Mouse (Mus musculus) forebrain, embryonic 11.5 days (tissue): ENCODE measurements at regions not wholly inside any gene's neighbourhood (a gene's known extent, or its start where the extent isn't known, plus 50 kb on each side); places are given as distances from the start of the nearest gene placed in this dataset.

Experiments
- ATAC-seq: fragments of 200-750 bp; cut with Nextera tagmentation; replicated peaks from 2 replicates; pipeline ENCODE4 v1.8.0; 2017; ENCODE audit warnings: moderate TSS enrichment; ENCODE audit not compliant: low FRiP score
- DNase-seq: peaks from one replicate; pipeline ENCODE4 v3.0.0-alpha.2; 2017; ENCODE audit warnings: low spot score
- H3K27ac ChIP-seq: fragments of 300-500 bp; sonication (generic); 2 replicates; pipeline ENCODE4 v1.5.1; 2014; ENCODE audit warnings: low read depth, low read length
- H3K27me3 ChIP-seq: fragments of 300-500 bp; sonication (generic); 2 replicates; pipeline ENCODE4 v1.6.1; 2014; ENCODE audit warnings: mild to moderate bottlenecking, low read length, mixed read lengths; ENCODE audit not compliant: control insufficient read depth, insufficient read depth
- H3K36me3 ChIP-seq: fragments of 300-500 bp; sonication (generic); 2 replicates; pipeline ENCODE4 v1.6.1; 2014; ENCODE audit warnings: mild to moderate bottlenecking, low read length, moderate library complexity, mixed read lengths; ENCODE audit not compliant: control insufficient read depth, insufficient read depth
- H3K4me1 ChIP-seq: fragments of 300-500 bp; sonication (generic); replicated peaks from 2 replicates; pipeline ENCODE4 v1.6.1; 2014; ENCODE audit warnings: low read length, mixed read lengths; ENCODE audit not compliant: control insufficient read depth, insufficient read depth
- H3K4me2 ChIP-seq: fragments of 300-500 bp; sonication (generic); 2 replicates; pipeline ENCODE4 v1.6.1; 2014; ENCODE audit warnings: low read depth, mild to moderate bottlenecking, low read length, moderate library complexity, mixed read lengths; ENCODE audit not compliant: severe bottlenecking
- H3K4me3 ChIP-seq: fragments of 300-500 bp; sonication (generic); 2 replicates; pipeline ENCODE4 v1.5.1; 2014; ENCODE audit warnings: low read depth, low read length
- H3K9ac ChIP-seq: fragments of 300-500 bp; sonication (generic); 2 replicates; pipeline ENCODE4 v1.6.1; 2014; ENCODE audit warnings: low read length
- H3K9me3 ChIP-seq: fragments of 300-500 bp; sonication (generic); 2 replicates; pipeline ENCODE4 v1.6.1; 2016; ENCODE audit warnings: low read length, mixed read lengths; ENCODE audit not compliant: control insufficient read depth
- WGBS: fragments of 180-500 bp; shearing (Covaris S2); extraction: QIAGEN DNeasy Blood & Tissue Kit; methylation state at CpG from one replicate; pipeline ENCODE4 v1.1.7; 2014; 5-methylcytosine and 5-hydroxymethylcytosine counted together

DNA sequence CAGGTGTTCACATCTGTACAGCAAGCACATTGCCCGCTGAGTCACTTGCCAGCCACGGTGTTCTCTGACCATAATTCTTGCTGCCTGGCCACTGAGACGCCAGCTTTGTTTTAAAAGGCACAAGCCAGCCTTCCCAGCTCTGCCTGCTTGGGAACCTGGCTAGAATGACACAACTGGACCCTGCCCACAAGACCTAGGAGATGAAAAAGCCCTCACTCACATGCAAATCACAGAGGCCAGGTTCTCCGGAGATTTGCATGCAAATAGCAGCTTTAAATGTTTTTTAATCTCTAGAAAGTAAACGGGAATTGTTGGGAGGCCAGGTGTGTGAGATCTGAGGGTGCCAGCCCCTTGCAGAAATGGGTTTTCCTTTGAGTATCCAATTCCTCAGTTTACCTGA, 71.9 kb downstream of the 1810010D01Rik start:
- no peak overlapping the region for H3K9ac ChIP-seq
- H3K36me3 ChIP-seq, result no peaks in the 10 kb centered on the region
- DNase-seq, result no peak
- no peaks in the 10 kb centered on the region for H3K27me3 ChIP-seq
- WGBS, result 27% methylated on average over 5 of the region's 5 CpGs
- H3K4me1 ChIP-seq, result no peaks in the 10 kb centered on the region
- ATAC-seq, result no peak
- H3K4me2 ChIP-seq, result no peak overlapping the region
- no peaks in the 10 kb centered on the region; the same call in 1 of the 2 replicates for H3K9me3 ChIP-seq
- no peak overlapping the region for H3K27ac ChIP-seq
- H3K4me3 ChIP-seq, result no peak overlapping the region

GRCm38 (mm10) chr7:145132506-145132905, 75.4 kb downstream of the 1810010D01Rik start:
- no peak for DNase-seq
- WGBS, result 89% methylated on average over 5 of the region's 5 CpGs
- H3K9me3 ChIP-seq, result no peaks in the 10 kb centered on the region
- H3K27me3 ChIP-seq, result no peaks in the 10 kb centered on the region
- ATAC-seq, result no peak
- no peaks in the 10 kb centered on the region for H3K36me3 ChIP-seq
- peaks cover 4% of the 10 kb centered on the region for H3K4me1 ChIP-seq
- no peak overlapping the region for H3K9ac ChIP-seq
- H3K4me3 ChIP-seq, result no peak overlapping the region
- H3K27ac ChIP-seq, result no peak overlapping the region
- no peak overlapping the region for H3K4me2 ChIP-seq

GRCm38 (mm10) chr7:145131438-145132159, 76.3 kb downstream of the 1810010D01Rik start:
- 88% methylated on average over 8 of the region's 8 CpGs for WGBS

DNA sequence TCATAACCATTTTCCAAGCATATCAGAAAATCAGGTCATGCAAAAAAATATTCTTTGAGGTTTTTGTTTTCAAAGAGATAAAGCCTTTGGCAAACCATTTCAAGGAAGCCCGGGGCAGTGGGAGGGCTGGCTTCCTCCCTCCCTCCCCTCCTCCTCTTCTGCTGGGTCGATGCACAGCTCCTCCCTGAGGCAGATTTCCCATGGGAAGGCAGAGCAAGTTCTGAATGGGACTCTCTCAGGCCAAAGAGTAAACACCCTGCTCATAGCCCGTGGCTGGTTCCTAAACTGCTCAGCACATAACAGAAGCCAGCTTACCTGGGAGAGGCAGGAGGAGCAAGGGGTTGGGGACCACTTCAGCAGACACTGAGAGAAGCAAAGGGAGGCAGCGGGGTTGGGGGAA, 77.9 kb downstream of the 1810010D01Rik start:
- ATAC-seq (no peak), DNase-seq (no peak)
- Histone ChIP-seq H3K9ac (no peak overlapping the region), H3K27me3 (no peaks in the 10 kb centered on the region), H3K4me3 (no peak overlapping the region), H3K9me3 (no peaks in the 10 kb centered on the region), H3K4me2 (no peak overlapping the region), H3K36me3 (no peaks in the 10 kb centered on the region), H3K27ac (no peak overlapping the region), H3K4me1 (peaks cover 8% of the 10 kb centered on the region)
- 25% methylated on average over 4 of the region's 4 CpGs for WGBS

More at GRCm38 (mm10) chr7:145131438-145132159, 76.3 kb downstream of the 1810010D01Rik start:
- DNase-seq (no peak), ATAC-seq (no peak)
- peaks cover 8% of the 10 kb centered on the region for H3K4me1 ChIP-seq
- H3K9me3 ChIP-seq, result no peaks in the 10 kb centered on the region
- no peaks in the 10 kb centered on the region for H3K27me3 ChIP-seq
- no peaks in the 10 kb centered on the region for H3K36me3 ChIP-seq
- H3K27ac ChIP-seq, result no peak overlapping the region
- H3K4me2 ChIP-seq, result no peak overlapping the region
- H3K9ac ChIP-seq, result no peak overlapping the region
- no peak overlapping the region for H3K4me3 ChIP-seq

GRCm38 (mm10) chr7:145127661-145128060, 80.3 kb downstream of the 1810010D01Rik start:
- Histone ChIP-seq H3K4me2 (no peak overlapping the region), H3K36me3 (no peaks in the 10 kb centered on the region), H3K27ac (no peak overlapping the region), H3K27me3 (no peaks in the 10 kb centered on the region), H3K4me1 (peaks cover 8% of the 10 kb centered on the region), H3K4me3 (no peak overlapping the region), H3K9me3 (no peaks in the 10 kb centered on the region; the same call in 1 of the 2 replicates), H3K9ac (no peak overlapping the region)
- DNase-seq (no peak), ATAC-seq (no peak)
- WGBS, result 20% methylated on average over 8 of the region's 8 CpGs

DNA sequence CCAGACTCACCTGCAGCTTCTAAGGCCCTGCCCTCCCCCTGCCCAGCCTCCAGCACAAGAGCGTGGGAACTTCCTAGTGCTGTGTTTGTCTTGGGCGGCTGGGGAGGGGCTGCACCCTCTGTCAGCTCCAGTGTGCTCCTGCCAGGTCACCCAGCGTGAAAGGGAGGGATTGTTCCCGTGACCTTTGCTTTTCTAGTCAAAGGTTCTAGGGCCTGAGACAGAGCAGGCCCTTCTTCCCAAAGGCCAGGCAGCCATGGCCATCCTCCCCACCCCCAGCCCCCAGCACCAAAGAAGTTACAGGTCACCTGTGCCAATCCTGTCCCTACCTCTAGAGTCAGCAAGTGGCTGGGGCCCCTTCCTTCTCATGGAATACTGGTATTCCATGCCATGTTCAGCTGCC, 80.7 kb downstream of the 1810010D01Rik start:
- no peak overlapping the region for H3K27ac ChIP-seq
- no peak for DNase-seq
- WGBS, result 33% methylated on average over 4 of the region's 4 CpGs

GRCm38 (mm10) chr7:145123996-145124601, 83.8 kb downstream of the 1810010D01Rik start:
- H3K9me3 ChIP-seq, result no peaks in the 10 kb centered on the region; the same call in 1 of the 2 replicates
- H3K27me3 ChIP-seq, result no peaks in the 10 kb centered on the region
- no peak for DNase-seq
- no peak overlapping the region for H3K27ac ChIP-seq
- no peaks in the 10 kb centered on the region for H3K36me3 ChIP-seq
- WGBS, result 86% methylated on average over 2 of the region's 2 CpGs
- no peak overlapping the region for H3K4me3 ChIP-seq
- no peak overlapping the region for H3K9ac ChIP-seq
- no peak for ATAC-seq
- peaks cover 4% of the 10 kb centered on the region; the same call in 1 of the 2 replicates for H3K4me1 ChIP-seq
- H3K4me2 ChIP-seq, result no peak overlapping the region

More for the DNA sequence above, 80.7 kb downstream of the 1810010D01Rik start:
- Histone ChIP-seq H3K9ac (no peak overlapping the region), H3K4me1 (peaks cover 8% of the 10 kb centered on the region), H3K9me3 (no peaks in the 10 kb centered on the region; the same call in 1 of the 2 replicates), H3K27me3 (no peaks in the 10 kb centered on the region), H3K36me3 (no peaks in the 10 kb centered on the region), H3K4me2 (no peak overlapping the region), H3K4me3 (no peak overlapping the region)
- ATAC-seq, result no peak

DNA sequence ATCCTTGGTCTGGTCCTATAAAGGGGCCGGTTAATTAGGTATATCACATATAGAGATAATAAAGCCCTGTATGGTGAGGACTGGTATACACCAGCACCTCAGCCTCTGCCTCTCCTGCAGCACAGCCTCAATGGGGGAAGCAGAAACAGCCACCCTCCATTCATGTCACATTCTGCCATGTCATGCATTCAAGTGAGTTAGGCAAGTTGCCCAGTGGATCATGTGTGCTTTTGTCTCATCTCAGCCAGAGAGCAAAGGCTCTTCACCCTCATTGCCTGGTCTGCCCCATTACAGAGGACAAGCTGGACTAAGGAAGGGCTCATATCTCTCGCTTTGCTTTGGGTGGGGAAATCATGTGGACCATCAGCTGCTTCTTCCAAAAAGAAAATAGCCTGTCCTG, 85.4 kb downstream of the 1810010D01Rik start:
- WGBS, result 88% methylated on average over 2 of the region's 2 CpGs

More for the DNA sequence above, 85.4 kb downstream of the 1810010D01Rik start:
- no peaks in the 10 kb centered on the region for H3K27me3 ChIP-seq
- no peak overlapping the region for H3K4me2 ChIP-seq
- no peaks in the 10 kb centered on the region for H3K36me3 ChIP-seq
- H3K9ac ChIP-seq, result no peak overlapping the region
- no peak overlapping the region for H3K27ac ChIP-seq
- peaks cover 4% of the 10 kb centered on the region; the same call in 1 of the 2 replicates for H3K4me1 ChIP-seq
- no peak for ATAC-seq
- no peaks in the 10 kb centered on the region; the same call in 1 of the 2 replicates for H3K9me3 ChIP-seq
- DNase-seq, result no peak
- no peak overlapping the region for H3K4me3 ChIP-seq
